Mouse (Mus musculus) liver, embryonic 14.5 days (tissue): Measurements from ENCODE around the gene Kank3. TPM values are rescaled to one million over a fixed set of nuclear protein-coding genes. Genes with fewer than 3 reads are reported as not detected.

Experiments
- ATAC-seq: fragments of 200-750 bp; cut with Nextera tagmentation; 2 replicates; pipeline ENCODE4 v1.8.0; 2017; ENCODE audit warnings: moderate number of reproducible peaks, mild to moderate bottlenecking, moderate library complexity; ENCODE audit not compliant: insufficient read depth
- DNase-seq, 3 experiments: peaks; one replicate each; pipeline ENCODE4 v3.0.0-alpha.2; 2012 to 2013; ENCODE audit warnings: low read depth in 3 of 3, low spot score in 3 of 3
- H3K27ac ChIP-seq: fragments of 300-500 bp; sonication (generic); 2 replicates; pipeline ENCODE4 v1.5.1; 2014; ENCODE audit warnings: moderate library complexity, mild to moderate bottlenecking, control low read depth, inconsistent platforms
- H3K27me3 ChIP-seq: fragments of 300-500 bp; sonication (generic); 2 replicates; pipeline ENCODE4 v1.6.1; 2014; ENCODE audit warnings: mild to moderate bottlenecking, low read length, moderate library complexity; ENCODE audit not compliant: control insufficient read depth, insufficient read depth
- H3K36me3 ChIP-seq: fragments of 300-500 bp; sonication (generic); replicated peaks from 2 replicates; pipeline ENCODE4 v1.6.1; 2014; ENCODE audit warnings: low read depth; ENCODE audit not compliant: control insufficient read depth, insufficient read depth
- H3K4me1 ChIP-seq, 2 experiments: fragments of 200-500 bp in 1 of 2; fragments of 300-500 bp in 1 of 2; sonication (generic) in 1 of 2; replicated peaks; 2 replicates each; pipeline ENCODE4 v1.6.1; 2012 to 2014; ENCODE audit warnings: antibody characterized with exemption in 1 of 2, inconsistent platforms in 1 of 2, low read length in 1 of 2; ENCODE audit not compliant: control insufficient read depth in 2 of 2, insufficient read depth in 2 of 2
- H3K4me2 ChIP-seq: fragments of 300-500 bp; sonication (generic); 2 replicates; pipeline ENCODE4 v1.6.1; 2014; ENCODE audit warnings: low read depth, mild to moderate bottlenecking, control low read depth, moderate library complexity
- H3K4me3 ChIP-seq, 2 experiments: fragments of 200-500 bp in 1 of 2; fragments of 300-500 bp in 1 of 2; sonication (generic) in 1 of 2; 2 replicates each; pipeline ENCODE4 v1.5.1; 2012 to 2014; ENCODE audit warnings: low read depth in 2 of 2, low read length in 2 of 2, mild to moderate bottlenecking in 2 of 2, control low read depth in 1 of 2, inconsistent platforms in 1 of 2, moderate library complexity in 1 of 2; ENCODE audit not compliant: insufficient read depth in 1 of 2
- H3K9ac ChIP-seq: fragments of 300-500 bp; sonication (generic); replicated peaks from 2 replicates; pipeline ENCODE4 v1.6.1; 2014; ENCODE audit warnings: mild to moderate bottlenecking, control low read depth, moderate library complexity
- H3K9me3 ChIP-seq: fragments of 300-500 bp; sonication (generic); 2 replicates; pipeline ENCODE4 v1.6.1; 2016; ENCODE audit warnings: low read length, mixed read lengths; ENCODE audit not compliant: control insufficient read depth
- CTCF ChIP-seq: IDR thresholded peaks from 2 replicates; pipeline ENCODE4 v1.5.1; 2016; ENCODE audit warnings: antibody characterized with exemption, low read depth, control low read depth
- EP300 ChIP-seq: IDR thresholded peaks from 2 replicates; pipeline ENCODE4 v1.6.1; 2016; ENCODE audit warnings: antibody characterized with exemption, low read depth
- WGBS: fragments of 180-500 bp; shearing (Covaris S2); extraction: QIAGEN DNeasy Blood & Tissue Kit; methylation state at CpG from one replicate; pipeline ENCODE4 v1.1.7; 2014; ENCODE audit not compliant: insufficient replicate concordance; 5-methylcytosine and 5-hydroxymethylcytosine counted together
- polyA plus RNA-seq, 2 experiments: library from polyadenylated mRNA; depleted of rRNA in 1 of 2; stranded (reverse) in 1 of 2; unstranded in 1 of 2; fragments of >200 nt; fragmentation: Nextera tagmentation in 1 of 2; extraction: Ambion mirVana in 1 of 2; gene quantifications; 2 replicates each; pipeline versions ENCODE4 v1.2.1 to v1.2.3; 2012 to 2014

Gene Kank3
- polyA plus RNA-seq, 2 experiments, result 7.3 to 7.6 TPM

DNA sequence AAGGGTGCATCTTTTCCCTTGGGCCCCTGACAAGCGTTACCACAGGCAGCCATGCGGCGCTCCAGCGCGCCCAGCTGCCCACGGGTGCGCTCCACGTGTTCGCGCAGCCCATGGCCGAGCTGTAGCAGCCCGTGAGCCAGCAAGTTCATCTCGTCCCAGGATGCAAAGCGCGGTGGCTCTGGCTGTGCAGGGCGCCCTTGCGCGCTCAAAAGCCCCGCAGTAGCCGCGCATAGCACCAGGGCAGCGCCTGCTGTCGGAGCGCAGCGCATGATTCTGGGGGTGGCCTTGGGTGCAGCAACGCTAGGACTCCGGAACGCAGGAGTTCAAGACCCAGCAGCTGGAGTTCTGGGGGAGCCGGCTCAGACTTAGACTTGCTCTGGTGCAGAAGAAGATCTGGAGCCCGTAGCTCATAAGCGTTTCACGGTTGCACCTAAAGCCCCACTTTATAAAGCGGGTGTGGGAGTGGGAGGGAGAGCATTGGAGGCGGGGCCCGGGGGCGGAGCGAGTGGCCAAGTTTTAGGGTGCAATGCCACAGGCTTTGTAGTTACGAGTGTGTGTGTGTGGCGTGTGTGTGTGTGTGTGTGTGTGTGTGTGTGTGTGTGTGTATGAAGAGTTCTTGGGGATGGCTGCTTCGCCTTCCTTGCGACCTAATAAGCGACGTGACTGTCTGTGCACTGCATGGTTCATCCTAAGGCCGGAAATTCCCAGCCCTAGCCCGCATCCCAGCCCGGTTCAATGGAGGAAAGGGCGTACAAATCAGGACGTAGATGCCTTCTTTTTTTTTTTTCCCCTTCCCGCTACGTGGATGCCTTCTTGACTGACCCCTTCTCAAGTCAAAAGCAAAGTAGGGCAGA is 29.0 kb upstream of the Kank3 start, which contains the start of gene Angptl4:
Gene Angptl4 (minus strand): TSS at position 707 of the 854 bp plus-strand sequence.
- peaks cover 9 to 28% of the 10 kb centered on the region in 2 experiments for H3K4me1 ChIP-seq

DNA sequence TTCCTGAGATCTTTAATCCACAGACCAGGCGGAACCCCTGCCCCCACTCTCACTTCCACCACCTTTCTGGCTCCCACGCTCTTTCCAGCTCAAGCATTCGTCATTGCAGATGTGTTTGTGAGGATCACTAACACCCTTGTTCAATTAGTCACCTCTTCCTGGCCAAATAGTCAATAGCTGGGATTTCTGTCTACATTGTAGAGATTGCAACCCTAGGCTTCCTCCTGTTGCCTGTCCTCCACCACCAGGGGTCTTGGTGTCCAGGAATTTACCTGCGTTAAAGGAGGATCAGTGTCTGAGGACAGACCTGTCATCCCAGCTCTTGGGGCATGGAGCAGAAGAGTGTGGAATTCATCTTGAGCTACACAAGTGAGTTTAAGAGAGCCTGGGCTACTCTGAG is 28.3 kb upstream of the Kank3 start:
- peak overlapping the region; percentile 84 for H3K4me2 ChIP-seq
- peaks cover 9 to 28% of the 10 kb centered on the region in 2 experiments for H3K4me1 ChIP-seq
- TF ChIP-seq EP300 (no peak), CTCF (no peak)
- DNase-seq (no peak), ATAC-seq (no peak)
- peak overlapping the region; percentile 46 to 57; a peak in 3 of 4 replicates for H3K4me3 ChIP-seq
- H3K27ac ChIP-seq, result no peak overlapping the region
- H3K9ac ChIP-seq, result no peak overlapping the region
- WGBS, result 41% methylated on average over 4 of the region's 4 CpGs
- H3K9me3 ChIP-seq, result no peaks in the 10 kb centered on the region
- peaks cover 9% of the 10 kb centered on the region for H3K36me3 ChIP-seq
- H3K27me3 ChIP-seq, result no peaks in the 10 kb centered on the region

More for the DNA sequence above, 29.0 kb upstream of the Kank3 start, which contains the start of gene Angptl4:
- no peak for TF ChIP-seq EP300
- no peak for TF ChIP-seq CTCF
- Histone ChIP-seq H3K4me3 (peak within 1 kb of the TSS; percentile 46 to 57), H3K27ac (no peak within 1 kb of the TSS; the same call in 1 of the 2 replicates), H3K9ac (peak within 1 kb of the TSS; percentile 58), H3K36me3 (peaks cover 16% of the 10 kb centered on the region), H3K27me3 (no peaks in the 10 kb centered on the region), H3K4me2 (peak within 1 kb of the TSS; percentile 84), H3K9me3 (no peaks in the 10 kb centered on the region)
- WGBS, result 1% methylated on average over 50 of the region's 50 CpGs
- ATAC-seq, result peak; percentile 87
- peak; percentile 41 to 57 (median 55) for DNase-seq

DNA sequence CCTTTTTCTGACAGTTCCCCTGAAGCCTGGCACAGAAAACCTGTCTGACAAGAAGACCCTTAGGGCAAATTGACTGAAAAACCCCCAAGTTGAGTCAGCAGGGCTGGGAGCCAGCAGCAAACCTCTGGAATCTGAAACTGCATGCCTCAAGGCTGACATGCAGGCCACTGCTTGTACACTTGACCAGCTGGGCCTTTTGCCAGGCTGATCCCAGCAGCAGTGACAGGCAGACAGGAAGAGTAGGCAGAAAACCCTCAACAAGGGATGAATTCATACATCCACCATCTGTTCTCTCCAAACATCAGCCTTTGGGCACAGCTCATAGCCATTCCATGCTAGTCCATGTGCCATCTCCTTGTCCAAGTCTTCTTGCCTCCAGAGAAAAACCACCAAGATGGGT is 26.9 kb upstream of the Kank3 start:
- ATAC-seq (no peak), DNase-seq (no peak)
- Histone ChIP-seq H3K27ac (no peak overlapping the region), H3K4me1 (peaks cover 9 to 29% of the 10 kb centered on the region in 2 experiments), H3K36me3 (no peaks in the 10 kb centered on the region), H3K27me3 (no peaks in the 10 kb centered on the region), H3K4me3 (no peak overlapping the region), H3K9ac (no peak overlapping the region), H3K9me3 (no peaks in the 10 kb centered on the region), H3K4me2 (no peak overlapping the region)
- TF ChIP-seq CTCF, result no peak
- no peak for TF ChIP-seq EP300

DNA sequence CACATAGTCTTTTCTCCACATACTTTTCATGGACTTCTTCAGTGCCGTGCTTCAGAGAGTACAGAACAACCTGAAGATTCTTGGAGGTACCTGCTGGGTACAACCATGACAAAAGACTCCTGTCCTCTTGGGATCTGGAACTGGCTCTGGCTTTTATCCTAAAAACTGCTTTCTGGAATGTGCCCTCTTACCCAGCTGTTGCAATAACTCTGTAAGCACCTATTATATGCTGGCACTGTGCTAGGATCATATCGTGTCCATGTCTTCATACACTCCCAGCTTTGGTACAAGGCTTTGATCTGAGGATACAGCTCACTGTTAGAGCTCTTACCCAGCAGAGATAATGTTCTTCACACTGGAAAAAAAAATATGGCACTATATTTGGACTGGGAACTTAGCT is 25.4 kb upstream of the Kank3 start:
- no peaks in the 10 kb centered on the region for H3K9me3 ChIP-seq
- H3K4me1 ChIP-seq, result peaks cover 6 to 22% of the 10 kb centered on the region in 2 experiments; a peak in 3 of 4 replicates
- H3K4me2 ChIP-seq, result no peak overlapping the region
- no peak for TF ChIP-seq CTCF
- TF ChIP-seq EP300, result no peak
- ATAC-seq (no peak), DNase-seq (no peak)
- 63% methylated on average over 2 of the region's 2 CpGs for WGBS
- H3K27me3 ChIP-seq, result no peaks in the 10 kb centered on the region
- no peaks in the 10 kb centered on the region for H3K36me3 ChIP-seq
- H3K27ac ChIP-seq, result no peak overlapping the region
- H3K9ac ChIP-seq, result no peak overlapping the region
- no peak overlapping the region for H3K4me3 ChIP-seq

DNA sequence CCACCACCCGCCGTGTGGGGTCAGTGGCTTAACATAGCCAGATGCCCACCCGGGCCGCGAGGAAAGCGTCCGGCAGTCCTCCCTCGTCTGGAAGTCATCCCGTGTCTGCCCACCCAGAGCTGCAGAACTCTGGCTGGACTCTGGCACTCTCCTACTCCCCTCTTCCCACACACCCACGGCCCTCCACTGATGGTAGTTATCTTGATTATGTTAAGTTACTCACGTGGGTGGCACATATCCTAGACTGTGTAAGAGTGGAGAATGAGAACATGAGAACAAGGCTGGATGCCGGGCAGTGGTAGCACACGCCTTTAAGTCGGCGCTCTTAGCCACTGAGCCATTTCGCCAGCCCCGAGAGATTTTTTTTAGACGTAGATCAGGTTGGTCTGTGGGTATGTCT is 23.9 kb upstream of the Kank3 start:
- Histone ChIP-seq H3K4me1 (peaks cover 0 to 12% of the 10 kb centered on the region in 2 experiments; a peak in 2 of 4 replicates), H3K36me3 (no peaks in the 10 kb centered on the region), H3K27ac (no peak overlapping the region), H3K4me3 (no peak overlapping the region), H3K4me2 (no peak overlapping the region), H3K9ac (no peak overlapping the region), H3K9me3 (no peaks in the 10 kb centered on the region), H3K27me3 (no peaks in the 10 kb centered on the region)
- DNase-seq, result no peak
- WGBS, result 72% methylated on average over 18 of the region's 18 CpGs
- no peak for TF ChIP-seq EP300
- TF ChIP-seq CTCF, result no peak
- no peak for ATAC-seq
